Mouse (Mus musculus): ENCODE measurements around the gene Sec16a. TPM values are rescaled to one million over a fixed set of nuclear protein-coding genes. Genes with fewer than 3 reads are reported as not detected.
A peak's percentile ranks its signal among the peaks of the same experiment; 100 is the strongest.

The Sec16a gene
- 40.0 to 69.7 TPM (median 50.1 TPM) in 3 replicates for total RNA-seq (2017)

- ATAC-seq (replicated peaks; ENCODE audit: insufficient number of reproducible peaks, low FRiP score, low TSS enrichment, poor library complexity, severe bottlenecking) = peak; percentile 75
Measured at GRCm38 (mm10) chr2:26444946-26445665, at the start of gene Sec16a. Gene Sec16a, minus strand, starts transcription at chr2:26445216.

- ATAC-seq (replicated peaks; ENCODE audit: insufficient number of reproducible peaks, low FRiP score, low TSS enrichment, poor library complexity, severe bottlenecking) = no peak
Measured at GRCm38 (mm10) chr2:26494396-26494795, 49.4 kb upstream of the Sec16a start.

GRCm38 (mm10) chr2:26493021-26493781, 48.2 kb upstream of the Sec16a start:
- ATAC-seq (replicated peaks; ENCODE audit: insufficient number of reproducible peaks, low FRiP score, low TSS enrichment, poor library complexity, severe bottlenecking) = peak; percentile 62

- no peak for ATAC-seq (replicated peaks; ENCODE audit: insufficient number of reproducible peaks, low FRiP score, low TSS enrichment, poor library complexity, severe bottlenecking)
Measured at GRCm38 (mm10) chr2:26490760-26491301, 45.8 kb upstream of the Sec16a start.

GRCm38 (mm10) chr2:26488535-26489135, 43.6 kb upstream of the Sec16a start:
- no peak for ATAC-seq (replicated peaks; ENCODE audit: insufficient number of reproducible peaks, low FRiP score, low TSS enrichment, poor library complexity, severe bottlenecking)

GRCm38 (mm10) chr2:26487322-26488021, 42.5 kb upstream of the Sec16a start:
- no peak for ATAC-seq (replicated peaks; ENCODE audit: insufficient number of reproducible peaks, low FRiP score, low TSS enrichment, poor library complexity, severe bottlenecking)

- ATAC-seq (replicated peaks; ENCODE audit: insufficient number of reproducible peaks, low FRiP score, low TSS enrichment, poor library complexity, severe bottlenecking) = no peak
Measured at GRCm38 (mm10) chr2:26486835-26487321, 41.9 kb upstream of the Sec16a start.

- no peak for ATAC-seq (replicated peaks; ENCODE audit: insufficient number of reproducible peaks, low FRiP score, low TSS enrichment, poor library complexity, severe bottlenecking)
Measured at GRCm38 (mm10) chr2:26486264-26486810, 41.3 kb upstream of the Sec16a start.

GRCm38 (mm10) chr2:26485710-26486109, 40.7 kb upstream of the Sec16a start:
- no peak for ATAC-seq (replicated peaks; ENCODE audit: insufficient number of reproducible peaks, low FRiP score, low TSS enrichment, poor library complexity, severe bottlenecking)

GRCm38 (mm10) chr2:26485278-26485677, 40.3 kb upstream of the Sec16a start:
- ATAC-seq (replicated peaks; ENCODE audit: insufficient number of reproducible peaks, low FRiP score, low TSS enrichment, poor library complexity, severe bottlenecking) = no peak

- ATAC-seq (replicated peaks; ENCODE audit: insufficient number of reproducible peaks, low FRiP score, low TSS enrichment, poor library complexity, severe bottlenecking) = no peak
Measured at GRCm38 (mm10) chr2:26484169-26484568, 39.2 kb upstream of the Sec16a start.

- ATAC-seq (replicated peaks; ENCODE audit: insufficient number of reproducible peaks, low FRiP score, low TSS enrichment, poor library complexity, severe bottlenecking) = peak; percentile 78
Measured at GRCm38 (mm10) chr2:26483230-26483869, 38.3 kb upstream of the Sec16a start.

GRCm38 (mm10) chr2:26482824-26483223, 37.8 kb upstream of the Sec16a start:
- ATAC-seq (replicated peaks; ENCODE audit: insufficient number of reproducible peaks, low FRiP score, low TSS enrichment, poor library complexity, severe bottlenecking) = no peak

- no peak for ATAC-seq (replicated peaks; ENCODE audit: insufficient number of reproducible peaks, low FRiP score, low TSS enrichment, poor library complexity, severe bottlenecking)
Measured at GRCm38 (mm10) chr2:26481724-26482495, 36.9 kb upstream of the Sec16a start.

- ATAC-seq (replicated peaks; ENCODE audit: insufficient number of reproducible peaks, low FRiP score, low TSS enrichment, poor library complexity, severe bottlenecking) = no peak
Measured at GRCm38 (mm10) chr2:26480911-26481310, 35.9 kb upstream of the Sec16a start.

GRCm38 (mm10) chr2:26478685-26479205, 33.7 kb upstream of the Sec16a start:
- no peak for ATAC-seq (replicated peaks; ENCODE audit: insufficient number of reproducible peaks, low FRiP score, low TSS enrichment, poor library complexity, severe bottlenecking)

GRCm38 (mm10) chr2:26477911-26478310, 32.9 kb upstream of the Sec16a start:
- ATAC-seq (replicated peaks; ENCODE audit: insufficient number of reproducible peaks, low FRiP score, low TSS enrichment, poor library complexity, severe bottlenecking) = no peak

Measured in monocyte, adult 5-6 weeks (primary cell).